Mouse (Mus musculus) G1E (cell line): ENCODE data around the gene Hoxb7.

Source experiments
- CTCF ChIP-seq: IDR thresholded peaks from 2 replicates; pipeline ENCODE4 v1.5.1; 2012; ENCODE audit warnings: low read depth, low read length, inconsistent platforms, mixed read lengths
- GATA1 ChIP-seq: IDR thresholded peaks from 2 replicates; pipeline ENCODE4 v1.6.1; 2012; ENCODE audit warnings: borderline replicate concordance, low read length, inconsistent platforms, mixed read lengths
- GATA2 ChIP-seq: IDR thresholded peaks from 2 replicates; pipeline ENCODE4 v1.6.1; 2012; ENCODE audit warnings: low read depth, low read length, inconsistent platforms, borderline replicate concordance
- POLR2AphosphoS5 ChIP-seq: IDR thresholded peaks from 2 replicates; pipeline ENCODE4 v1.6.1; 2012; ENCODE audit warnings: low read depth, low read length, inconsistent platforms; ENCODE audit not compliant: insufficient replicate concordance

- TF ChIP-seq CTCF (no peak), POLR2AphosphoS5 (no peak), GATA2 (no peak), GATA1 (no peak)
These were observed 31.1 kb upstream of the Hoxb7 start for GRCm38 (mm10) chr11:96255111-96255995.
